Mouse (Mus musculus) bone marrow, adult 2 months (tissue): ENCODE data around the gene Abcg4. TPM values are rescaled to one million over a fixed set of nuclear protein-coding genes. Genes with fewer than 3 reads are reported as not detected.

ENCODE experiments used
- H3K27ac ChIP-seq: fragments of 200-500 bp; 2 replicates; pipeline ENCODE4 v1.5.1; 2012; ENCODE audit warnings: low read depth, mild to moderate bottlenecking, control low read depth, inconsistent platforms, low read length; ENCODE audit not compliant: control insufficient read depth, poor library complexity, insufficient read depth
- H3K4me1 ChIP-seq: fragments of 200-500 bp; 2 replicates; pipeline ENCODE4 v1.6.1; 2011; ENCODE audit warnings: low read length; ENCODE audit not compliant: control insufficient read depth, insufficient read depth
- H3K4me3 ChIP-seq: fragments of 200-500 bp; replicated peaks from 2 replicates; pipeline ENCODE3; 2011; ENCODE audit warnings: mild to moderate bottlenecking, low read depth, low read length, control low read depth; ENCODE audit not compliant: control insufficient read depth
- CTCF ChIP-seq: fragments of 200-500 bp; IDR thresholded peaks from 2 replicates; pipeline ENCODE4 v1.5.1; 2011; ENCODE audit warnings: low read length, control low read depth; ENCODE audit not compliant: control insufficient read depth, insufficient read depth
- POLR2A ChIP-seq: fragments of 200-500 bp; IDR thresholded peaks from 2 replicates; pipeline ENCODE4 v1.6.1; 2011; ENCODE audit warnings: low read depth, mild to moderate bottlenecking, control low read depth, low read length, borderline replicate concordance; ENCODE audit not compliant: control insufficient read depth
- WGBS: fragments of 180-500 bp; shearing (Covaris S2); methylation state at CpG from one replicate; pipeline ENCODE4 v1.1.7; 2018; 5-methylcytosine and 5-hydroxymethylcytosine counted together
- polyA plus RNA-seq: library from polyadenylated mRNA; stranded (reverse); fragments of >200 nt; gene quantifications from 2 replicates; pipeline ENCODE4 v1.2.4, GENCODE M21; 2011; ENCODE audit warnings: low replicate concordance; ENCODE audit not compliant: missing spikeins, insufficient read depth, insufficient read length

Gene Abcg4
- polyA plus RNA-seq, 1 experiment: 74.1 TPM

DNA sequence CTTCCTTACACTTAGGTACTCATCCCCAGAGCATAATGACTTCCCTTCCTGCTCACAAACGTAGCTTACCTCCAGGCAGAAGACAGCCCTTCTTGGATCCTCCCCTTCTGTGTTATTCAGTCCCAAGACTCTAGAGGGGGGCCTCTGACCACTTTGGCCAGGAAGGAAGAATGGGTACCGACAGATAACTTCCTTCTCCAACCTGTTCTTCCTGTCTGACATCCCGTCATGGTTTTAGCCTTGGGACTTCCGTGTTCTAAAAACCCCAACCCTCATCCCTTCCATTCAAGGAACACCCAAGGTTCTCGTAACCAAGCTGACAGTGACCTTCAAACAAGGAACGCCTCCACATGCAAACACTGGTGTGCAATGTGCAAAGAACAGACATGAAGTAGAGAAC lies 20.0 kb downstream of the Abcg4 start, which contains the start of gene Nlrx1:
Nlrx1 (minus strand) TSS at position 168 of the 400 bp plus-strand sequence.
- Histone ChIP-seq H3K27ac (peak within 1 kb of the TSS; percentile 98), H3K4me3 (peak within 1 kb of the TSS; percentile 67), H3K4me1 (peaks cover 2% of the 10 kb centered on the region)
- TF ChIP-seq POLR2A: no peak
- TF ChIP-seq CTCF: 0 out of 2 replicates have a peak, but pooled peaks have one; percentile 4
- WGBS: 4% methylated on average over 6 of the region's 6 CpGs

DNA sequence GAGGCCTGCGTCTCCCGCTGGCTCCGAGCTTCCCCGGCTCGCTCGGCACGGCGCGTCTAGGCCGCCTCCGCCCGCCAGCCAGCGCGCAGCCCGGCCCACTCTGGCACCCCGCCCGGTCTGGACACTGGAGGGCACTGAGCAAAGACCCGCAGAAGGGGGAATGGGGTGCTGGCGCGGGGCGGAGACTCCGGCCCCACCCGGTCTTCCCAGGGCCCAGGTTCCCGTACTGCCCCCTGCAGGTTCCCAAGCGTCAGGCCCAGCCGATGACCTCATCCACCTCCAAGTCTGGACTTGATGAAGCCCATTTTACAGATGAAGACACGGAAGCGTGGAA lies 20.4 kb downstream of the Abcg4 start:
- Histone ChIP-seq H3K4me1 (peaks cover 2% of the 10 kb centered on the region), H3K27ac (peak overlapping the region; percentile 98), H3K4me3 (peak overlapping the region; percentile 67)
- TF ChIP-seq CTCF (peak; percentile 81), POLR2A (peak; percentile 62; the same call in 1 of the 2 replicates)
- 1% methylated on average over 28 of the region's 28 CpGs for WGBS

DNA sequence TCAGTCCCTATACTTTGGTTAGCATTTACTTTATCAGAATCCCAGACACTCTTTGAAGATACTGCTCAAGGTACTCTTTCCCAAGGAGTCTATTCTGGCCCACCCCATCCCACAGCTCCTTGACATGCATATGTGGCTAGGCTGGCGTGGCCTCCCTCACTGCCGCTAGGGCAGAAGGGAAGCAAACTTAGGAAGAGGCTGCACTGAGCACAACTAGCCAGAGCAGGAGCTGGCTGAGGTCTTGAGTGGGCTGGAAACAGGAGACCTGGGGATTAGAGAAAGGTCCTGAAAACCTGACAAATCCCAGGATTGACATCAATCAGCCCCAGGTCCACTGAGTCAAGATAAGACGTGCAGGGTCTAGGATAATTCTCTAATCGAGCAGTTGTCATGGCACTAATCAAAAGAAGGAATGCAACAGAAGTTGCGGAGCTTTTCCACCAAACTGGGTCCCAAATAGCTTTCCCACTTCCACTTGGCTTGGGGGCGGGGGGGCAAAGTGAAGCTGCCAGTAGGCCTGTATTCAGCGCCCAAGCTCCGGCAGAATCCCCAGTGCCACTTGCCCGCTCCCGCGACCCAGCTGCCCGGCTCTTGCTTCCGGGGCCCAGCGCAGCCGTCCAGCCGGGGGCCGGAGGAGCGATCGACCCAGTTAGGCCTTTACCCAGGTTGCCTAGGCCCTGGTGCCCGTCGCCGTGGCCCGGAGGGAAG lies 20.9 kb downstream of the Abcg4 start:
- H3K4me1 ChIP-seq: peaks cover 2% of the 10 kb centered on the region
- WGBS: 5% methylated on average over 23 of the region's 23 CpGs
- no peak for TF ChIP-seq CTCF
- H3K4me3 ChIP-seq: peak overlapping the region; percentile 67
- peak overlapping the region; percentile 98 for H3K27ac ChIP-seq

DNA sequence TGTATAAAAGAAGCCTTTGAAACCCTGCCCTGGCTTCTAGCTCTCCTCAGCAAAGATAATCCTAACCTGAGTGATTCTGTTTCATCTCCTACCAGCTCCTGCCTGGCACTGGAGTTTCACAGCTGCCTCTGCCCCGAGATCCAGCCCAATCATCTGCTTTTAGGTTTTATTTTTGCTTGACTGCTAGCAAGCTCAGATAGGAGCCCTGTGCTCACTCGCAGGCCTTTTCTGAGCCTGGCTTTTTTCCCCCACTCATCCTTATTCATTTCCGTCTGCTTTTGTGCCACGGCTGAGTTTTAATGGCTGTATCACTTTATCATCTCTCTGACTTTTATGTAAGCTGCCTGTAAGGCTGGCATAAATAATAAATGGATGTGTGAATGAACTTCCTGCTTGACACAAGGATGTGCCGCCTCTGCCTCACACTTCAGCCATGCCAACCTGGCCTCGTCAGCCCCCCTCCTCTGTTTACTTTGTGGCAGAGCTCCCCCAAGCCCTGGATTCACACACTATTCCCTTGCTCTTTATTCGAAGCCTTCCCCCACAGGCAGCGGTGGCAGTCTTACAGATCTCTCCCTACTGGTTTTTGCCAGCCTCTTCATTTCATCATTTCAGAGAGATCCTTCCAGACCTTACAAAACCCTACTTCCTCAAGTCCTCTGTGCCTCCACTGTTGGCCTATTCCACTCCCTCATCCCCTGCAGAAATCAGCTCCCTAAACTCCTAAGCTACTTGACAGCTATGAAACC lies 21.8 kb downstream of the Abcg4 start:
- Histone ChIP-seq H3K4me3 (peak overlapping the region; percentile 67), H3K27ac (peak overlapping the region; percentile 98), H3K4me1 (peaks cover 2% of the 10 kb centered on the region)
- 46% methylated on average over 8 of the region's 8 CpGs for WGBS
- TF ChIP-seq CTCF: no peak
- no peak for TF ChIP-seq POLR2A

DNA sequence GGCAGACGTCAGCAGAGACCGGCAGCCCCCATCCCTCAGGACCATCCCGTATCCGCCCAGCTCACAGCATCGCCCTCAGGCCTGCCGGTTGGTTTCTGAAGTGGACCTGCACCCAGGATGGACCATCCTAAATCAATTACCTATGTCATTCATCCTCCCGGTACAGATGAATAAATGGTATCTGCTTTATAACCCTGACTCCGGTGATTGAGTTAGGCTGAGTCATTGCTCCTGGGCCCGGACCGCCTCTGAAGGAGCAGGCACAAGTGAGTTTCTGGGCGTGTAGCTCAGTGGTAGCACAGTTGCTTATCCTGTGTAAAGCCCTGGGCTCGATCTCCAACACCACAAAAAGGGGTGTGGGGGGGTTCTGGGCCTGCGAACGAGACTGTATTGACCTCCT lies 27.0 kb downstream of the Abcg4 start:
- peaks cover 7% of the 10 kb centered on the region for H3K4me1 ChIP-seq
- TF ChIP-seq POLR2A: no peak
- TF ChIP-seq CTCF: no peak
- no peak overlapping the region for H3K4me3 ChIP-seq
- no peak overlapping the region for H3K27ac ChIP-seq
- WGBS: 83% methylated on average over 14 of the region's 14 CpGs

DNA sequence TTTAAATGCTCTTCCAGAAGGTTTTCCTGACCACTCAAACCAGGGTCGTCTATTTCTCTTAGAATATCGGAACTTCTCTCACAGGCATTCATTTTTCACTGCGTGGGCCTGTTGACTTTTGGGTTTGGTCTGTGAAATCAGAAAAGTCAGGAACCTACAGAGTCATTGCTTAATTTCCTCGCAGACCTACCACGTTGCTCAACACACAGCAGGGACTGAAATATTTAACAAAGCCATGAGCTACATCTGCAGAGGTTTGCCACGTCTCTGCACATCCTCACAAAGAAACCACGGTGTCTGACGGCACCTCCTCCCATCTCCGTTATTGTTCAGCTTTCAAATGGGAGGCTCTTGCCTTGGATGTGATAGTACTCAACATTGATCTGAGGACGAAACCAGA lies 29.4 kb downstream of the Abcg4 start:
- Histone ChIP-seq H3K4me1 (peaks cover 11% of the 10 kb centered on the region), H3K4me3 (no peak overlapping the region), H3K27ac (peak overlapping the region; percentile 88)
- no peak for TF ChIP-seq CTCF
- no peak for TF ChIP-seq POLR2A
- 42% methylated on average over 10 of the region's 10 CpGs for WGBS

DNA sequence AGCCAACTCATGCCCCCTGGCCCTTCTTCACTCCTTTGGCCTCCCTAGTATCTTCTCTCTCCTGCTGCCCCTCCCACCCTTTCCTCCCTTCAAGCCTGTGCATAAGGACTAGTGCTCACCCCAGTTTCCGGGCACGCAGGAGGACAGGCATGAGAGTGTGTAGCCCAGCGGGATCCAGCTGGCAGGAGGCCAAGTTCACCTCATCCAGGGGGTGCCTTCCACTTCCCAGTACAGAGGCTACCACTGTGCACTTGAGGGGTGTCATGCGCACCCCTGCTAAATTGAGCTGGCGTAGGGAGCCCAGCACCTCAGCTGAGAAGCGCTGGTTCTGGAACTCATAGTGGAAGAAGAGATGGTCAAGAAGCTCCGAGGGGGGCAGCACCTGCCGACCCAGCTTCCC lies 32.2 kb downstream of the Abcg4 start:
- peak overlapping the region; percentile 47 for H3K27ac ChIP-seq
- H3K4me1 ChIP-seq: peaks cover 11% of the 10 kb centered on the region
- no peak overlapping the region for H3K4me3 ChIP-seq
- 77% methylated on average over 8 of the region's 8 CpGs for WGBS
- TF ChIP-seq POLR2A (no peak), CTCF (no peak)

DNA sequence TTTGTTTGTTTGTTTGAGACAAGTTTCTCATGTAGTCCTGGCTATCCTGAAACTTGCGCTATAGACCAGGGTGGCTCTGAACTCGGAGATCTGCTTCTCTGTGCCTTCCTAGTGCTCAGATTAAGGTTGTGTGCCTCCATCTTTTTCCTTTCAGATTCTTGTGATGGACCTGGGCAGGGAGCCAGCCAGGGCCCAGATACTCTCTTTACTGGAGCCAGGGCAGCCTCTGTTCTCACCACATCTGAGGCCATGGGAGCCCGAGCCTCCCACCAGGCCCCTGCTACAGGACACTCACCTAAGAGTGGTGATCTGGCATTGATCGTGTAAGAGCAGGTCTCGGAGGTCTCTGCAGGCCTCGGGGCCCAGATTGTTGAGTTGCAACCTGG lies 33.3 kb downstream of the Abcg4 start:
- Histone ChIP-seq H3K4me3 (no peak overlapping the region), H3K4me1 (peaks cover 11% of the 10 kb centered on the region), H3K27ac (peak overlapping the region; percentile 47)
- TF ChIP-seq POLR2A (no peak), CTCF (no peak)
- 75% methylated on average over 6 of the region's 6 CpGs for WGBS
